ENCODE assay signal across 8 mouse cellular contexts in the genomic region with DNA sequence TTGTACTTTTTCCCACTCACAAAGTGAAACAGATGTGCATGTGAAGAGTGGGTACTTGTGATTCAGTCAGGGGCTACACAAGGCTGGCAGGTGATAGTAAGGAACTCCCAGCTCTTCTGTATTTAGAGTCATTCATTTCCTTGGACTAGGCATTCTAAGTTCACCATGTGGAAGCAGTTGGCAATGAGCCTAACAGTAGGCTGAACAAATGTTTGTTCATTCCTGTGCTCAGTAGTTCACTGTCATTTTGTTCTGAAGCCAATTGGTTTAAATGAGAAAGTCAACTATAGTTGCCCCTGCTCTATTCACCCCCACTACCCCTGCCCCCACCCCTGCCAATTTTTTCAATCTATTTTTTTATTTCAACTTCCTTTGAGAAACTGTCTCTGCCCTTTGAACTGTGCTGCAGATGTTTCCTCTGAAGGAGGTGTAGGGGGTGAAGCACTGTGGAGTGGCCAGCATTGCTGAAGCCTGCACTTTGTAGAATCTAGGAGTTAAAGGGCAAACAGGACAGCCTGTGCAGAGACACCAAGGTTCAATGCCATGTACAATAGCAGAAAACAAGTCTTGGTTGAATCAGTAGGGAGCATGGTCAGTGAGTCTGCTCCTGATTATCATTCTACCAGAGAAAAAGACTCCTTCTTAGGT. TPM values are rescaled to one million over a fixed set of nuclear protein-coding genes. Genes with fewer than 3 reads are reported as not detected.
DNase-seq lines count a peak whose midpoint lies in the region; ATAC-seq and TF ChIP-seq lines count a peak whose summit lies in the region.

No protein-coding gene starts in this region.

- H3K27me3 ChIP-seq in liver, embryonic 15.5 days = no peaks in the 10 kb centered on the region
- no peaks in the 10 kb centered on the region for H3K27me3 ChIP-seq in midbrain, embryonic 14.5 days (ENCODE audit: control insufficient read depth, insufficient read depth, low read length)
- no peaks in the 10 kb centered on the region for H3K27me3 ChIP-seq in midbrain, postnatal 0 days (ENCODE audit: insufficient read depth, low read length)

- H3K4me1 ChIP-seq in lung, adult 2 months (ENCODE audit: control insufficient read depth, insufficient read depth, low read length) = peaks cover 2% of the 10 kb centered on the region; the same call in 1 of the 2 replicates
- peaks cover 22% of the 10 kb centered on the region for H3K4me1 ChIP-seq in liver, embryonic 15.5 days (replicated peaks)
- H3K4me1 ChIP-seq in midbrain, embryonic 14.5 days (ENCODE audit: control insufficient read depth, insufficient read depth, low read length) = no peaks in the 10 kb centered on the region
- H3K4me1 ChIP-seq in midbrain, postnatal 0 days (ENCODE audit: insufficient read depth, low read length) = no peaks in the 10 kb centered on the region

- TF ChIP-seq POLR2A in lung, adult 2 months (IDR thresholded peaks at IDR 0.05; ENCODE audit: borderline replicate concordance, extremely low read depth, low read depth, low read length) = no peak

- H3K9ac ChIP-seq in liver, embryonic 15.5 days = peak overlapping the region; percentile 48; the same call in 1 of the 2 replicates
- H3K9ac ChIP-seq in midbrain, embryonic 14.5 days (replicated peaks; ENCODE audit: low read length) = no peak overlapping the region
- H3K9ac ChIP-seq in midbrain, postnatal 0 days (replicated peaks; ENCODE audit: low read length, poor library complexity, severe bottlenecking) = no peak overlapping the region

- DNase-seq in lung, adult 2 months = peak; percentile 10
- DNase-seq in lung, postnatal 4 days = no peak
- peak; percentile 2 to 24 for DNase-seq in cerebellum, postnatal 36 days
- DNase-seq in thymus, postnatal 25 days = peak; percentile 23
- no peak for DNase-seq in midbrain, embryonic 14.5 days
- no peak for DNase-seq in urinary bladder, postnatal 36 days (ENCODE audit: low spot score in 2 of 2)
- DNase-seq in midbrain, postnatal 0 days (ENCODE audit: low spot score) = no peak

- H3K36me3 ChIP-seq in liver, embryonic 15.5 days (replicated peaks) = peaks cover 22% of the 10 kb centered on the region
- H3K36me3 ChIP-seq in midbrain, embryonic 14.5 days (ENCODE audit: control insufficient read depth, insufficient read depth, low read length) = no peaks in the 10 kb centered on the region
- no peaks in the 10 kb centered on the region for H3K36me3 ChIP-seq in midbrain, postnatal 0 days (ENCODE audit: insufficient read depth, low read length)

- H3K9me3 ChIP-seq in liver, embryonic 15.5 days (replicated peaks) = no peaks in the 10 kb centered on the region
- no peaks in the 10 kb centered on the region for H3K9me3 ChIP-seq in midbrain, embryonic 14.5 days (ENCODE audit: control insufficient read depth, low read length)
- no peaks in the 10 kb centered on the region for H3K9me3 ChIP-seq in midbrain, postnatal 0 days (ENCODE audit: low read length)

- TF ChIP-seq CTCF in lung, adult 2 months (IDR thresholded peaks at IDR 0.05; ENCODE audit: insufficient read depth, low read length) = no peak
- no peak for TF ChIP-seq CTCF in midbrain, postnatal 0 days (IDR thresholded peaks at IDR 0.05)

- H3K4me3 ChIP-seq in lung, adult 2 months (replicated peaks; ENCODE audit: extremely low read depth, low read depth, low read length) = no peak overlapping the region
- peak overlapping the region; percentile 48 for H3K4me3 ChIP-seq in liver, embryonic 15.5 days (replicated peaks)
- H3K4me3 ChIP-seq in midbrain, embryonic 14.5 days (replicated peaks; ENCODE audit: low read depth, low read length) = no peak overlapping the region
- H3K4me3 ChIP-seq in midbrain, postnatal 0 days (ENCODE audit: low read depth, low read length) = no peak overlapping the region

- peak overlapping the region; percentile 63 for H3K4me2 ChIP-seq in liver, embryonic 15.5 days
- no peak overlapping the region for H3K4me2 ChIP-seq in midbrain, embryonic 14.5 days (ENCODE audit: low read length)
- no peak overlapping the region for H3K4me2 ChIP-seq in midbrain, postnatal 0 days (ENCODE audit: low read depth, low read length, poor library complexity, severe bottlenecking)

- no peak for ATAC-seq in liver, embryonic 15.5 days (ENCODE audit: insufficient read depth)
- ATAC-seq in midbrain, embryonic 14.5 days (ENCODE audit: low FRiP score, low TSS enrichment) = no peak
- no peak for ATAC-seq in midbrain, postnatal 0 days (ENCODE audit: low FRiP score)

- peak overlapping the region; percentile 74 for H3K27ac ChIP-seq in liver, embryonic 15.5 days (replicated peaks)
- no peak overlapping the region for H3K27ac ChIP-seq in midbrain, embryonic 14.5 days (replicated peaks; ENCODE audit: low read depth, low read length)
- H3K27ac ChIP-seq in midbrain, postnatal 0 days (ENCODE audit: low read depth, low read length) = no peak overlapping the region

RNA-seq across cellular contexts. Expression of a gene that starts 2.4 kb away (rescaled TPM):
- polyA plus RNA-seq in lung, adult 2 months (2012; rRNA removed) = 66.8 and 74.2 TPM in 2 replicates
- 135 and 147 TPM in 2 replicates for polyA plus RNA-seq in liver, embryonic 15.5 days (2015; fragmentation: Nextera tagmentation; extraction: Ambion mirVana)
- polyA plus RNA-seq in midbrain, embryonic 14.5 days (2014; fragmentation: Nextera tagmentation; extraction: Ambion mirVana) = 12.9 and 20.4 TPM in 2 replicates
- 13.0 and 14.2 TPM in 2 replicates for total RNA-seq in midbrain, postnatal 0 days (2014; rRNA removed)
- polyA plus RNA-seq in midbrain, postnatal 0 days (2015; fragmentation: Nextera tagmentation; extraction: Ambion mirVana) = 18.6 and 19.8 TPM in 2 replicates

RNA-seq across cellular contexts. Expression of a gene that starts 32.8 kb away (rescaled TPM):
- 5.4 and 11.5 TPM in 2 replicates for polyA plus RNA-seq in lung, adult 2 months (2012; rRNA removed)
- polyA plus RNA-seq in liver, embryonic 15.5 days (2015; fragmentation: Nextera tagmentation; extraction: Ambion mirVana) = 66.7 and 73.9 TPM in 2 replicates
- 46.5 and 60.9 TPM in 2 replicates for polyA plus RNA-seq in midbrain, embryonic 14.5 days (2014; fragmentation: Nextera tagmentation; extraction: Ambion mirVana)
- total RNA-seq in midbrain, postnatal 0 days (2014; rRNA removed) = 14.4 and 24.4 TPM in 2 replicates
- 41.7 and 47.6 TPM in 2 replicates for polyA plus RNA-seq in midbrain, postnatal 0 days (2015; fragmentation: Nextera tagmentation; extraction: Ambion mirVana)

RNA-seq across cellular contexts. Expression of a gene that starts 35.1 kb away (rescaled TPM):
- polyA plus RNA-seq in lung, adult 2 months (2012; rRNA removed) = not detected in 2 replicates
- not detected in 2 replicates for polyA plus RNA-seq in liver, embryonic 15.5 days (2015; fragmentation: Nextera tagmentation; extraction: Ambion mirVana)
- polyA plus RNA-seq in midbrain, embryonic 14.5 days (2014; fragmentation: Nextera tagmentation; extraction: Ambion mirVana) = not detected in 2 replicates
- total RNA-seq in midbrain, postnatal 0 days (2014; rRNA removed) = not detected in 2 replicates
- polyA plus RNA-seq in midbrain, postnatal 0 days (2015; fragmentation: Nextera tagmentation; extraction: Ambion mirVana) = not detected in 2 replicates

RNA-seq across cellular contexts. Expression of a gene that starts 43.2 kb away (rescaled TPM):
- 1.8 and 2.5 TPM in 2 replicates for polyA plus RNA-seq in lung, adult 2 months (2012; rRNA removed)
- 1.2 and 1.6 TPM in 2 replicates for polyA plus RNA-seq in liver, embryonic 15.5 days (2015; fragmentation: Nextera tagmentation; extraction: Ambion mirVana)
- polyA plus RNA-seq in midbrain, embryonic 14.5 days (2014; fragmentation: Nextera tagmentation; extraction: Ambion mirVana) = 1.3 and 2.4 TPM in 2 replicates
- total RNA-seq in midbrain, postnatal 0 days (2014; rRNA removed) = 2.2 and 5.5 TPM in 2 replicates
- 4.5 and 4.7 TPM in 2 replicates for polyA plus RNA-seq in midbrain, postnatal 0 days (2015; fragmentation: Nextera tagmentation; extraction: Ambion mirVana)

Comparison
In these comparisons a context has a peak if more than half of its experiments do, and no peak if none do; other contexts are left out.
1. DNase-seq: peak in lung, adult 2 months (single experiment), cerebellum, postnatal 36 days (2 of 2) and thymus, postnatal 25 days (single experiment); none in lung, postnatal 4 days (0 of 2), midbrain, embryonic 14.5 days (single experiment), urinary bladder, postnatal 36 days (0 of 2) and midbrain, postnatal 0 days (single experiment).